Mouse (Mus musculus): ENCODE results near the gene Zmym6.

- TF ChIP-seq POLR2A (IDR thresholded peaks at IDR 0.05; ENCODE audit: insufficient read depth, low read depth, low read length) (no peak), CTCF (IDR thresholded peaks at IDR 0.05) (no peak)
Observed at GRCm38 (mm10) chr4:127172119-127172518, 94.9 kb downstream of the Zmym6 start.
